Mouse (Mus musculus) CD8-positive naive resting alpha-beta T cell, adult 2 months (primary cell): ENCODE results near the gene Cntnap5b.
"Not testable (repeated sequence)": the region's sequence is repeated elsewhere in the genome, so short reads cannot be mapped to it uniquely, and the experiment has no call there.

Experiments used
- DNase-seq, 2 experiments: peaks; one replicate each; pipeline ENCODE4 v3.0.0; 2022; ENCODE audit warnings: low read depth in 2 of 2, low spot score in 2 of 2

Cntnap5b gene

DNA sequence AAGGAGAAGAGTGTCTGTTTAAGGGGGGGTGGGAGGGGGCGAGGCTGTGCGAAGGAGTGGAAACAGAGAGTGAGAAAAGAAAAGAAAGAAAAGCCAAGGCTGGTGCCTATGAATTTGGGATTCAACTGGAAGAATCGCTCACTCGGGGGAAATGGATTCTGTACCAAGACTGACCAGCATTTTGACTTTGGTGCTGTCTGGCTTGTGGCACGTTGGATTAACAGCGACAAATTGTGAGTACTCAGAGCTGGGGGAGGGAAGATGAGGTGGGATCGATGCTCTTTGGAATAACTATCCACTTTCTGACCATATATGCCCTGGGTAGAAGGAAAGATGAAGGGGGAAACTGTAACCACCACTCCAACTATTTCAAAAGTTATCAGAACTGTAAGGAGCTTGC is at the start of gene Cntnap5b:
Gene Cntnap5b, plus strand, starts transcription at position 152 of the 400 bp plus-strand sequence.
- DNase-seq: no peak

- no peak for DNase-seq
Measured at GRCm38 (mm10) chr1:99759996-99760395, 12.6 kb upstream of the Cntnap5b start.

DNA sequence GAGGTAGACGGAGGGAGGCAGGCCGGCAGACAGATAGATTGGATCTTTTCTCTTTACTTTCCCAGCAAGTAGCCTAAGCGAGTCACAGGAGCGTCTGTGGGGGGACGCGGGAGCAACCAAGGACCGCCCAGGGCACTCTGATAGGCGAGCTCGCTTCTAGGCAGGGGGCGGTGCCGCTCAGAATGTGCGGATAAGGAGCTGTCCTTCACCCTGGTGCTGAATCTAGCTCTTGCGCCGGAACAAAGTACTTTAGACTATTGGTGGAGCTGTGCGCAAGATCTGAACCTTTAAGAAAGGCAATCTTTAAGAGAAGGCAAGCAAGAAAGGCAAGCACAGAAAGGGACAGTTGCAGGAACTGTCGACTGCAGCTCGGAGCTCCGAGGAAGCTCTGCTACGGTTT is 382 bp upstream of the Cntnap5b start:
- DNase-seq: no peak

DNA sequence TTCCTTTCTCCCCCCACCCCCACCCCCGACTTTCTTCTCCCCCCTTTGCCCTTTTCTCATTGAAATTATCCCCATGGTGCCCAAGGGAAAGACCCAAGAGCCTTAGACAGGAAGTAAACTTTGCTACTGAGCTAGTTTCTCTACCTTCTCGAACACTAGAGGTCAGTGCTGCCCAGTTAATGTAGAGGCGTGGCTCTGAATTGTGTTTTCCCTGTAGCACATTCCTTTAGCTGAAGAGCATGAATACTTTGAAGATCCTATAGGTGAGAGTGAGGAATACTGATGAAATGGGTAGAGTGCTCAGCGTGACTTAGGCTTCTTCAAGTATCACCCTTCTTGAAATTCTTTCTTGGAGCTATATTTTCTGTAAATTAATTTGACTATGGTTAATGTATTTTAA is 1.6 kb downstream of the Cntnap5b start:
- no peak for DNase-seq

DNA sequence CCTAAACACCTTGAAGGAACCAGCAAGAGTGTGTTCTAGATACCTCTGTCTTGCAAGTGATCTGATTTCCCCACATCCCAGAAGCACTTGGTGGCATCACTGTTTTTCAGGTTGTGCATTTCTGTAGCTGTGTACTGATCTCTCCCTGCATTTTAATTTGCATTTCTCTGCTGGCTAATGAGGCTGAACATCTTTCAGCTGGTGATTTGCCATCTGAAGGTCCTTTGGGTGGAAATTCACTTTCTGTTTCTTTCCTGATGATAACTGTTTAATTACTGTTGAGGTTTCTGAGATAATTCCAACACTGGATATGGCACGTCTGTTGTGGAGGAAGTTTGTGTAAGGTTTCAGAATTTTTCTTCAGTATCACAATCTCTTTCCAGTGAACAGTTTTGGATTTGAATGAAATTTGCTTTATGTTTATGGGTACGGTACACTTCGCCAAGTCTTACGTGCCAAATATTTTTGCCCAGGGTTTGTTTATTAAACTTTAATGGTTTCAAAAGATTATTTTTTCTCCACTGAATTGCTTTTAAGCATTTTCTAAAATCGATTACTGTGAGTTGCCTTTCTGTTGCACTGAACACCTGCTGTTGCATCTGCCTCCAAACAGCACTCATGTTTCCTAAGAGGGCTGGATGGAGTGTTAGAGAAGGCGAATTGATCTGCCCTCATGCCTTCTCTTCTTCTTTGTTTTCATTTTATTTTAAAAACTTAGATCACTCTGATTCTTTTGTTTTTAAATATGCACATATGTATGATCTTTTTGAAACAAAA is 41.0 kb downstream of the Cntnap5b start:
- DNase-seq: no peak

DNA sequence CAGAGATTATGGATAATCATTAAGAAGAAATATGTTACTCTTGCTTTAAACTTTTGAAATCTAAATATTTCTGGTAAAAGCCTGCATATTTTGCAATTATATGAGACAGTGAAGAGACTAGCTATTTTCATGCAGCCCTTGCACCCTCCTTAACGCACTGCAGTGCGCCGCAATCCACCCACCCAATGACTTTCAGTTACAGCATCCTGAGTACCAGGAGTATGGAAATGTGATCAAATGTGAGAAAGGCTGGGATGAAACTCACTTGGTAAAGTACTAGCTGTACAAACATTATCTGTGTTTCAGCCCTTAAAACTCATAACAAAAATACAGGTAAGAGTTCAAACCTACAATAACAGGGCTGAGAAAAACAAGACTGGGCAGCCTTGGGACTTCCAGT is 99.8 kb downstream of the Cntnap5b start:
- DNase-seq: no peak

GRCm38 (mm10) chr1:99907774-99908173 is 135.2 kb downstream of the Cntnap5b start:
- DNase-seq: no peak

GRCm38 (mm10) chr1:99943515-99943914 is 170.9 kb downstream of the Cntnap5b start:
- no peak for DNase-seq

DNA sequence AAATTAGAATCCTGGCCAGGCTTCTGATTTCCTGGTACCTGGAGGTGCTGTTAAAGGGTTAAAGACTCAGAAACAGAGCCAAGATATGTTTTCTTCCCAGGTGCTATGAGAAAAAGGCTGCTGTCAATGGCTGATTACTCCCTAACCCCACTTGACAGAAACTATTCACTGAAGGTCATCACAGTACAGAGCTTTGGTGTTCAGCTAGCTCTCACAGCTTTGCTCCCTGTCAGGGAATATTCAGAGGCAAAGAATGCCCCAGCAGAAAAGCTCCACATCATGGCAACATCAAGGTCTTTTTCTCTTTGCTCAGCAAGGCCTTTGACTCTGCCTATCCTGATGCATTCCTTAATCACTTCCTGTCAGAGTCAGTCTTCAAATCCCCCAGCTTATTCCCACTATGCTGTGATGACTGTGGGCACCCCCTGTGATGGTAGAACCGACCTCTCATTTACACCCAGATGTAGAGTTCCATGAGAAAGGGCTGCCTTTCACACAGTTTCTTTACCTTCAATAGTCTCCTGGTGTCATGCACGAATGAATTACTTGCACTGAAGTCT is 186.9 kb downstream of the Cntnap5b start:
- DNase-seq: no peak

DNA sequence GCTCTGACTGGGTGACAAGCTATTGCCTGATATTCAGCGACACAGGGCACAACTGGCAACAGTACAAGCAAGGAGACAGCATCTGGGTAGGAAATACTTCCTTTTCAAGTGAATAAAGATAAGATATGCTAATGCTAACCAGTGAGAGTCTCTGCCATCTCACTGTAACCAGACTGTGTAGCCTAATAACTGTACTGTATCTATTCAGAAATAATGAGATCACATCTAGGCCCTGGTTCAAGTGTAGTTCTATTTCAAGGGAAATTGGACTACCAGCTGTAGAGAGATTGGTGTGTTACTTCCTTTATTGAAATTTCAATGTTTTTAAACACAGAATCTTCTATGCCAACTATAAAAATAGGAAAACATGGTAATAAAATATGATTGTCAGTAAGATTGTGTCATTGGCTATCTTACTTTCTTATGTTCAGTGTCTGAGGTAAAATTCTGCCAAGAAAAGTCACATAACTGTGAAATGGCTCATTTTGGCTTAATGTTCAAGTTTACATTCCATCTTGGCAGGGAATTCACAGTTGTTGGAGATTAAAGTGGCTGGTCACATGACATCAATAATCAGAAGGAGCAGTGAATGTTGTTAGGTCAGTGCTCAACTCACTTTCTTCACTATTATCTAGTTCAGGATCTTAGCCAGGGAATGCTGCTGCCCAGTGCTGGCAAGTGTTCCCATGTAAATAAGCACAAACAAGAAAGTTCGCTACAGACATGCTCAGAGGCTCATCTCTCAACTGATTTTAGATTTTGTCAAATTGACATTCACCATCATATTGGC is 194.9 kb downstream of the Cntnap5b start:
- no peak for DNase-seq

DNA sequence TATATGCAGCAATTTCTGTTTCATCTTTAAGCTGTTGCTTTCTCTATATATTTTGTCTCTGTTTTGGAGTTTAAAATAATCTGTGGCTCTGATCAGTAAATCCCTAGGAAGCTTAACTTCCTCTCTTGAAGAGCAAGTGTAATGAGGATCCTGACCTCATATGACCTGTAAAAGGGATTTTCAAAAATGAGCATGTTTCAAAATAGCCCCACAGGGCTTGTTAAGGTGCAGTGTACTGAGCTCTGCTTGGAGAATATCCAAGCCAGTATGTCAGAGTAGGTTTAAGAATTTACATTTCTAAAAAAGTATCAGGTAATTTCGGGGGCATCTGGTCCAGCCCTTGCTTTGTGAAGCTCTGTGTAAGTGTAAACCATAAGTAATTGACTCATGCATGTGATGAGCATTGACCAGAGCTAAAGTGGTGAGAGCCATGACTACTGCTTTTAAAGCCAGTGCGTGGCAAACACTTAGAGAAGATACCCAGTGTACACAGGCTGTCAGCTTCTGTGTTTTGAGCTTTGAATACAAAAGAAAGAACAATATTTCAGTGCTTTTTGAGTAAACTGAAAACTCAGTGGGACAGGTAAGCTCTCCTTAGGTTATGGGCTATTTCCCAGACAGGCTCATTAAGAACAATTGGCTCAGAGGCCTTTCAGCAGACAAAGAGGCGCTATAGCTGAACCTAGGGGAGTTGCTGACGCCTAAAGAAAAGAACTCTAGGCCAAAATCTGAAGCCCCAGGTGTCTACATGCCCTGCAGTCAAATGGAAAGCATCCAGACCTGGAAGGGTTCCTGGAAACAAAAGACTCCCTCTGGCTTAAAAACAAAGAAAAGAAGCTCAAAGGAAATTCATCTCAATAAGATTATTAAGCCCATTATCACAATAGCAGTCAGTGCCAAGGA is 197.9 kb downstream of the Cntnap5b start:
- no peak for DNase-seq

GRCm38 (mm10) chr1:100001226-100001625 is 228.7 kb downstream of the Cntnap5b start:
- not testable (repeated sequence) for DNase-seq

- DNase-seq: no peak
Measured at GRCm38 (mm10) chr1:100006021-100006745, 233.6 kb downstream of the Cntnap5b start.

DNA sequence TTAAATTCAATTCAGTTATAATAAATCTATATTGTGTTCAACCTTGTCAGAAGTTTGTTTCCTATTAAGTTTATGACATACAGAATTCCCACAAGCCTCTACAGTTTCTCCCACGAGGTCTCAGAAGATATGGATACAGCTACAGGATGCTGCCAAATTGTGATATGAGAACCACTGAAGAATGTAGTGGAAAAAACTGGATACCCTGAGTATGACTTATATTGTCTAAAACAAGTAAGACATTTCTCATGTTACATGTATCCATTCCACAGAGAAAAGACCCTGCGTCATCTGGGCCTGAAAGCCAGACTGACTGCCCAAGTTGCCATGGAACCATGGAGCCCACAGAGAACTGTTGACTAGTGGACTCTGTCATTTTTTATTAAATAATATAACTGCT is 269.2 kb downstream of the Cntnap5b start:
- no peak for DNase-seq

GRCm38 (mm10) chr1:100079812-100080211 is 307.2 kb downstream of the Cntnap5b start:
- DNase-seq: no peak

- no peak for DNase-seq
Measured at GRCm38 (mm10) chr1:100100516-100100915, 328.0 kb downstream of the Cntnap5b start.

DNA sequence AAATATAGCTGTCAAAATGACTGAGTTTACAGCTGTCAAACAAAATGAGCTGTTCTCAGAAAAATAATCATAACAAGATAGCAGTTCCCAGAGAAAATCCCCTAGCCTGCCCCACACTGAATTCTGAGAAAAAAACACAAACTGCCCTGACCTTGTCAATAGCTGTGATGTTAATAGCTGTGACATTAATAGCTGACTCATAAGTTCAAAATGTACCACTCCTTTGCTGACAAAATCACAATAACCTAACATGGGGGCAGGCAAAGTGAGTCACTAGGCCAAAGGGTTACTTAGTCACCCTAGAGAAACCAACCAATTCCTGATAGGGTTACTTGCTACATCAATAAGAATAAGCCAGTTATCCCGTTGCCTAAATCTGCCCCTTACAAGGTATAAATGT is 328.5 kb downstream of the Cntnap5b start:
- DNase-seq: no peak

GRCm38 (mm10) chr1:100104343-100104742 is 331.8 kb downstream of the Cntnap5b start:
- DNase-seq: no peak

- no peak for DNase-seq
Measured at GRCm38 (mm10) chr1:100122410-100122935, 349.9 kb downstream of the Cntnap5b start.
